Comparison of ENCODE assay signal across 13 mouse cellular contexts in genomic region chr2:65450449-65451360, GRCm38 (mm10).
DNase-seq lines count a peak whose midpoint lies in the region; ATAC-seq and TF ChIP-seq lines count a peak whose summit lies in the region.
"Had no signal": no experiment of that assay in that cellular context is flagged by ENCODE, and none has a peak within 500 bp of the region (broad histone marks: within the 10 kb centered on the region; RNA-seq: fewer than 3 reads in every experiment).

No protein-coding gene starts in this region.

- H3K4me2 ChIP-seq in kidney, embryonic 16.5 days (replicated peaks; ENCODE audit: low read depth, low read length): no peak overlapping the region
- H3K4me2 ChIP-seq: limb, embryonic 13.5 days; lung, embryonic 14.5 days had no signal

- 50% methylated on average over 2 of the region's 2 CpGs for WGBS in hindbrain, embryonic 10.5 days
- WGBS in kidney, embryonic 16.5 days: 29% methylated on average over 2 of the region's 2 CpGs

- no peak overlapping the region for H3K4me3 ChIP-seq in ES-E14 (ENCODE audit: insufficient read depth in 1 of 2, low read depth in 1 of 2, low read length in 2 of 2, poor library complexity in 1 of 2, severe bottlenecking in 1 of 2)
- no peak overlapping the region for H3K4me3 ChIP-seq in hindbrain, embryonic 10.5 days
- no peak overlapping the region for H3K4me3 ChIP-seq in kidney, embryonic 16.5 days (ENCODE audit: low read length)
- H3K4me3 ChIP-seq: limb, embryonic 13.5 days had no signal

- peak; percentile 5 to 12 for DNase-seq in cerebellum, postnatal 10 days
- no peak for DNase-seq in cerebellum, adult 9-10 months
- DNase-seq in ES-E14 (ENCODE audit: low read depth, low spot score): no peak
- DNase-seq in hindbrain, embryonic 10.5 days (ENCODE audit: low spot score): peak; percentile 8
- peak; percentile 9 for DNase-seq in mesoderm, embryonic 11.5 days (ENCODE audit: low read depth, low spot score)
- no peak for DNase-seq in gastrocnemius, postnatal 14 days
- DNase-seq: lung, embryonic 14.5 days; thymus, adult 18-20 months had no signal

- intact Hi-C loops in gastrocnemius, postnatal 14 days (cut with DNase I; ENCODE audit: low total_unique reads): no loop called here

- no peaks in the 10 kb centered on the region for H3K9me3 ChIP-seq in ES-E14 (ENCODE audit: control insufficient read depth, insufficient read depth, low read depth, low read length)
- no peaks in the 10 kb centered on the region for H3K9me3 ChIP-seq in hindbrain, embryonic 10.5 days
- H3K9me3 ChIP-seq in kidney, embryonic 16.5 days (ENCODE audit: low read length): no peaks in the 10 kb centered on the region
- H3K9me3 ChIP-seq: limb, embryonic 13.5 days had no signal

- no peak overlapping the region for H3K9ac ChIP-seq in ES-E14 (ENCODE audit: insufficient read depth, low read depth, low read length, poor library complexity, severe bottlenecking)
- no peak overlapping the region for H3K9ac ChIP-seq in kidney, embryonic 16.5 days (replicated peaks; ENCODE audit: low read length)
- H3K9ac ChIP-seq: limb, embryonic 13.5 days; lung, embryonic 14.5 days had no signal

- no peak for ATAC-seq in kidney, embryonic 16.5 days (ENCODE audit: low FRiP score, low TSS enrichment)
- no peak for ATAC-seq in megakaryocyte, adult 5-6 weeks (ENCODE audit: poor library complexity, severe bottlenecking)
- ATAC-seq: activated CD4-positive, CD25-positive, alpha-beta regulatory T cell, adult 4 months; intestine, embryonic 16.5 days had no signal

- H3K27me3 ChIP-seq in hindbrain, embryonic 10.5 days (ENCODE audit: insufficient read depth, poor library complexity, severe bottlenecking): no peaks in the 10 kb centered on the region
- no peaks in the 10 kb centered on the region for H3K27me3 ChIP-seq in kidney, embryonic 16.5 days (ENCODE audit: insufficient read depth, low read length)
- H3K27me3 ChIP-seq: limb, embryonic 13.5 days had no signal

- H3K36me3 ChIP-seq in ES-E14 (ENCODE audit: control insufficient read depth, insufficient read depth, low read length, poor library complexity, severe bottlenecking): no peaks in the 10 kb centered on the region
- no peaks in the 10 kb centered on the region for H3K36me3 ChIP-seq in hindbrain, embryonic 10.5 days
- H3K36me3 ChIP-seq in kidney, embryonic 16.5 days (ENCODE audit: insufficient read depth, low read length): no peaks in the 10 kb centered on the region
- H3K36me3 ChIP-seq: limb, embryonic 13.5 days had no signal

- in situ Hi-C loops in ES-E14 (cut with MboI; ENCODE audit: low sequenced_read_pairs in 2 of 2, unreplicated experiment in 2 of 2): no loop called here

- H3K27ac ChIP-seq in ES-E14 (ENCODE audit: insufficient read depth, low read depth, low read length, poor library complexity, severe bottlenecking): peak overlapping the region; percentile 22; the same call in 1 of the 2 replicates
- H3K27ac ChIP-seq in hindbrain, embryonic 10.5 days: no peak overlapping the region
- no peak overlapping the region for H3K27ac ChIP-seq in kidney, embryonic 16.5 days (ENCODE audit: low read length)
- H3K27ac ChIP-seq: limb, embryonic 13.5 days had no signal

- peaks cover 3 to 4% of the 10 kb centered on the region in 2 experiments; a peak in 3 of 4 replicates for H3K4me1 ChIP-seq in ES-E14 (ENCODE audit: control insufficient read depth in 2 of 2, insufficient read depth in 2 of 2, low read length in 2 of 2, poor library complexity in 1 of 2)
- H3K4me1 ChIP-seq in hindbrain, embryonic 10.5 days (replicated peaks): peaks cover 5% of the 10 kb centered on the region; the same call in 1 of the 2 replicates
- no peaks in the 10 kb centered on the region for H3K4me1 ChIP-seq in kidney, embryonic 16.5 days (ENCODE audit: insufficient read depth, low read length)
- H3K4me1 ChIP-seq: limb, embryonic 13.5 days had no signal

TF ChIP-seq in ES-E14, 5 proteins besides CTCF, POLR2A, EP300 and RAD21:
- TF ChIP-seq MAFK (IDR thresholded peaks at IDR 0.05; ENCODE audit: insufficient read depth, low read depth, low read length) (no peak), ZNF384 (IDR thresholded peaks at IDR 0.05; ENCODE audit: low read depth, low read length) (no peak), ZC3H11A (IDR thresholded peaks at IDR 0.05; ENCODE audit: borderline replicate concordance, low read depth, low read length) (no peak), HCFC1 (IDR thresholded peaks at IDR 0.05; ENCODE audit: borderline replicate concordance, insufficient read depth, low read length) (no peak), CHD2 (IDR thresholded peaks at IDR 0.05; ENCODE audit: low read depth, low read length) (no peak)

Comparison
In these comparisons a context has a peak if more than half of its experiments do, and no peak if none do; other contexts are left out.
1. DNase-seq: peak in cerebellum, postnatal 10 days (2 of 2), hindbrain, embryonic 10.5 days (single experiment) and mesoderm, embryonic 11.5 days (single experiment); none in cerebellum, adult 9-10 months (single experiment), ES-E14 (single experiment) and gastrocnemius, postnatal 14 days (single experiment).